Mouse (Mus musculus) bone marrow macrophage, adult 2 months (primary cell): ENCODE measurements at regions not wholly inside any gene's neighbourhood (a gene's known extent, or its start where the extent isn't known, plus 50 kb on each side); places are given as distances from the start of the nearest gene placed in this dataset.

Experiments used
- H3K27ac ChIP-seq: 2 replicates; pipeline ENCODE4 v1.5.1; 2012; ENCODE audit warnings: low read depth, low read length; ENCODE audit not compliant: insufficient read depth
- H3K4me1 ChIP-seq: 2 replicates; pipeline ENCODE4 v1.6.1; 2012; ENCODE audit warnings: low read length; ENCODE audit not compliant: control insufficient read depth, insufficient read depth
- H3K4me3 ChIP-seq: 2 replicates; pipeline ENCODE4 v1.5.1; 2012; ENCODE audit warnings: mild to moderate bottlenecking, low read length, moderate library complexity; ENCODE audit not compliant: insufficient read depth
- CTCF ChIP-seq: IDR thresholded peaks from 2 replicates; pipeline ENCODE4 v1.5.1; 2012; ENCODE audit warnings: low read depth, mild to moderate bottlenecking, low read length, moderate library complexity
- POLR2A ChIP-seq: IDR thresholded peaks from 2 replicates; pipeline ENCODE4 v1.6.1; 2012; ENCODE audit warnings: mild to moderate bottlenecking, low read depth, low read length, borderline replicate concordance

GRCm38 (mm10) chr8:78024964-78025363, 188.1 kb upstream of the Ttc29 start:
- Histone ChIP-seq H3K27ac (no peak overlapping the region), H3K4me1 (no peaks in the 10 kb centered on the region), H3K4me3 (no peak overlapping the region)
- no peak for TF ChIP-seq CTCF
- no peak for TF ChIP-seq POLR2A

- TF ChIP-seq POLR2A (no peak), CTCF (no peak)
- H3K27ac ChIP-seq = no peak overlapping the region
- H3K4me1 ChIP-seq = no peaks in the 10 kb centered on the region
- no peak overlapping the region for H3K4me3 ChIP-seq
Measured at GRCm38 (mm10) chr8:78027371-78027770, 185.7 kb upstream of the Ttc29 start.

GRCm38 (mm10) chr8:78028928-78029327, 184.2 kb upstream of the Ttc29 start:
- Histone ChIP-seq H3K27ac (no peak overlapping the region), H3K4me1 (no peaks in the 10 kb centered on the region), H3K4me3 (no peak overlapping the region)
- no peak for TF ChIP-seq CTCF
- no peak for TF ChIP-seq POLR2A

- Histone ChIP-seq H3K4me1 (no peaks in the 10 kb centered on the region), H3K4me3 (no peak overlapping the region), H3K27ac (no peak overlapping the region)
- TF ChIP-seq POLR2A (no peak), CTCF (no peak)
Measured at GRCm38 (mm10) chr8:78031811-78032210, 181.3 kb upstream of the Ttc29 start.

- Histone ChIP-seq H3K27ac (no peak overlapping the region), H3K4me3 (no peak overlapping the region), H3K4me1 (no peaks in the 10 kb centered on the region)
- no peak for TF ChIP-seq CTCF
Measured at GRCm38 (mm10) chr8:78034687-78035086, 178.4 kb upstream of the Ttc29 start.

- Histone ChIP-seq H3K27ac (no peak overlapping the region), H3K4me3 (no peak overlapping the region), H3K4me1 (no peaks in the 10 kb centered on the region)
- TF ChIP-seq CTCF = no peak
Measured at GRCm38 (mm10) chr8:78037218-78037617, 175.9 kb upstream of the Ttc29 start.

- Histone ChIP-seq H3K27ac (no peak overlapping the region), H3K4me3 (no peak overlapping the region), H3K4me1 (no peaks in the 10 kb centered on the region)
- TF ChIP-seq CTCF = no peak
- no peak for TF ChIP-seq POLR2A
Measured at GRCm38 (mm10) chr8:78046691-78047090, 166.4 kb upstream of the Ttc29 start.

- H3K27ac ChIP-seq = no peak overlapping the region
- no peaks in the 10 kb centered on the region for H3K4me1 ChIP-seq
- TF ChIP-seq POLR2A = no peak
- no peak for TF ChIP-seq CTCF
- no peak overlapping the region for H3K4me3 ChIP-seq
Measured at GRCm38 (mm10) chr8:78050768-78051167, 162.3 kb upstream of the Ttc29 start.

GRCm38 (mm10) chr8:78054435-78054834, 158.7 kb upstream of the Ttc29 start:
- Histone ChIP-seq H3K4me3 (no peak overlapping the region), H3K27ac (no peak overlapping the region), H3K4me1 (no peaks in the 10 kb centered on the region)
- TF ChIP-seq POLR2A (no peak), CTCF (no peak)

GRCm38 (mm10) chr8:78054920-78055319, 158.2 kb upstream of the Ttc29 start:
- H3K4me1 ChIP-seq = no peaks in the 10 kb centered on the region
- TF ChIP-seq CTCF = no peak
- no peak for TF ChIP-seq POLR2A
- H3K4me3 ChIP-seq = no peak overlapping the region
- no peak overlapping the region for H3K27ac ChIP-seq

GRCm38 (mm10) chr8:78055531-78055930, 157.6 kb upstream of the Ttc29 start:
- TF ChIP-seq POLR2A (no peak), CTCF (no peak)
- Histone ChIP-seq H3K27ac (no peak overlapping the region), H3K4me3 (no peak overlapping the region), H3K4me1 (no peaks in the 10 kb centered on the region)
